Mouse (Mus musculus) leukemia stem cell, adult 10-12 weeks (primary cell): Measurements from ENCODE around the gene Zbtb41. TPM values are rescaled to one million over a fixed set of nuclear protein-coding genes. Genes with fewer than 3 reads are reported as not detected.

Experiments used
- polyA plus RNA-seq: library from polyadenylated mRNA; stranded (reverse); fragments of >175 nt; gene quantifications from 2 replicates; pipeline ENCODE4 v1.2.3, GENCODE M21; 2012; ENCODE audit warnings: low replicate concordance

Zbtb41 gene
- polyA plus RNA-seq: 0.12 and 0.48 TPM in 2 replicates

DNA sequence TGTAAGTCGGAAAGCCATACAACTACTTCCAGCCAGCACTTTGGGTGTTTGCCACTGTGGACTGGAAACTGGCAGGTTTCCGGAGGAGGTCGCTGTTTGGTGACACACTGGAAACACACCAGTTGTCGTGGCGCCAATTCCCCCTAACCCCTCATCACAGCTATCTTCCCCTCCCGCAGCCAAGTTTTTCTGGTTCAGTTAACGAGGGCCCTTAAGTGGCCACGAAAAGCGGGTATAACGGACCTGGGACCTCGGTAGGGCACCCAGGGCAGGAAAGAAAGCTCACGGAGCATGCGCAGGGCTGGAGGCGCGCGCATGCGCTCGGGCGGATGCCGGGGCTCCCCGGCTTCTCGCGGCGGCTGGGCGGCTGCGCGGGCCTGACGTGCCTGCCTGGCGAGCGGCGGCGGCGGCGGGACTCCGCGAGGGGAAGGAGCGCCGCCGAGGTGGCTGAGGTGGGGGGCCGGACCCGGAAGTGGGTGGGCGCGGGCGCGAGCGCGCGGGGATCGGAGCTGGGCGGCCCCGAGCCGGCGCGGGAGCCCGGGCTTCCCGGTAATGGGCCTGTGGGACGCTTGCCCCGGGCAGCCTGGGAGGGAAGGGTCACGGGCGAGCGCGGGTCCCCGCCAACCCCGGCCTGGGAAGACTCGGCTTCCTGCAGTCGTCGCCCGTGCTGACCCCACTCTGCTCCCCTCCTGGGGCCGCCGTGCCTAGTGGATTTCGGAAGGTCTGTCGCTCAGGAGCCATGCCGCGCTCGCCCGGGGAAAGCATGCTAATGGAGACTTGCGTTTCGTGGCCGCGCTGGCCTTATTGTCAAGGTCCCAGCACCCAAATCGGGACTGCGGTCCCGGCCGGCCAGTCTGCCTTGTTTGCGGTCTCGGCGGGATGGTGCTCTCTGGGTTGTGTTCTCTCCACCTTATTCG, at the start of gene Zbtb41:
Zbtb41 (plus strand) TSS at position 414 of the 917 bp plus-strand sequence.

DNA sequence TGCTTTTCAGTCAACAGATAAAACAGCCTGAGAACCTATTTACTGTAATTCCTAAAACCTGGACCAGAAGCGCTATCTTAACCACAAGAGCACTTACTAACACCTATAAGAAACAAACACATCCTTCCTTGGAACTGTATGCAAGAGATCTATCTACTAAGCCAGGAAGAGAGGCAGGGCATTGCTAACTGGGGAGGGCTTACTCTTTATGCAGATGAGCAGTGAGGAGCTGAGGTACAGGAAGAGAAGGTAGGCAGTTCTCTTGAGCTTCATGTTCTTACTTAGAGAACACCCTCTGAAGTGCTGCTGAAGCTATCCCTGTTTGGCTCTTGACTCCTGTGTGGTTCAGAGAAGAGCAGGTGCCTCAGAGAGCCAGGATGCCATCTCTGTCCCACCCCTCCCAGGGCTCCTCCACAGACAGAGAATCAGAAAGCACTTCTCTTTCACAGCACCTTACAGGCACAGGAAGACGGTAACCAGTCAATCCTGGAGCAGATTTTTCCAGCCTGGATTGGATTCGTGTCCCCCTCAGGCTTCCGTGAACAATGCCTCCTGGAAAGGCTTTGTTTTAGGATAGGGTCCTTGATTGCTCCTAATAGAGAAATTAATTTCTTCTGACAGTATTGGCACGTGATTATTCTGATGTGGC, 45.3 kb upstream of the Zbtb41 start, which contains the start of gene Crb1:
Crb1 (minus strand) TSS at position 463 of the 649 bp plus-strand sequence.

DNA sequence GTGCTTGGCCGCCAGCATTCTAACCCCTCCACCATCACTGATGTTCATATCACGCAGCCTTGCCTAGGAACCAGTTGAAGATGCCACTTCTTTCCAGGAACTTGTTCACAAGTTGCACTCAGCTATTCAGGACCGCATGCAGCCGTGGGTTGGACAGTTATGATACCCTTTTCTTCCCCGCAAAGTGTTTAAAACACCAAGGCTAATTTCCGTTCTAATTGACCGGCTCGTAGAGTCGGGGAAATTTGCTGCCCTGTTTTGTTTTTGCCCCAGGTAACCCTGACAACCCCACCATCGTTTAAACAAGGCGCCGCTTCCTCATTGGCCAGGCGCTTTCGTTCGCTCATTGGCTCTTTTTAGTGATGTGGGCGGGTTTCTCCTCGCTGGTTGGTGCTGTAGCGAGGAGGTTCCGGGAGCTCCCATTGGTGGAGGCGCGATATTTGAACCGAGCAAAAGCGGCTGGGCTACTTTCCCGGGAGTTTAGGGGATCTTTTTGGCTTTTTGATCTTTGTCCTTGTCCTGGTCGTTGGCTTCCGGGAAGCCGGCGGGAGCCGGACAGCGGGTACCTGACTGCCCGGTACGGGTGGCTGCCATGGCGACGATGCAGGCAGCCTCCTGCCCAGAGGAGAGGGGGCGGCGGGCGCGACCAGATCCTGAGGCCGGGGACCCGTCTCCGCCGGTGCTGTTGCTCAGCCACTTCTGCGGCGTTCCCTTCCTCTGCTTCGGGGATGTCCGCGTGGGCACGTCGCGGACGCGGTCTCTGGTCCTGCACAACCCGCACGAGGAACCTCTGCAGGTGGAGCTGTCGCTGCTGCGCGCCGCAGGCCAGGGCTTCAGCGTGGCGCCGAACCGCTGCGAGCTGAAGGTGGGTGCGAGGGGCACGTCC, 32.5 kb downstream of the Zbtb41 start, which contains the start of gene Aspm:
Aspm (plus strand) TSS at position 433 of the 886 bp plus-strand sequence.

DNA sequence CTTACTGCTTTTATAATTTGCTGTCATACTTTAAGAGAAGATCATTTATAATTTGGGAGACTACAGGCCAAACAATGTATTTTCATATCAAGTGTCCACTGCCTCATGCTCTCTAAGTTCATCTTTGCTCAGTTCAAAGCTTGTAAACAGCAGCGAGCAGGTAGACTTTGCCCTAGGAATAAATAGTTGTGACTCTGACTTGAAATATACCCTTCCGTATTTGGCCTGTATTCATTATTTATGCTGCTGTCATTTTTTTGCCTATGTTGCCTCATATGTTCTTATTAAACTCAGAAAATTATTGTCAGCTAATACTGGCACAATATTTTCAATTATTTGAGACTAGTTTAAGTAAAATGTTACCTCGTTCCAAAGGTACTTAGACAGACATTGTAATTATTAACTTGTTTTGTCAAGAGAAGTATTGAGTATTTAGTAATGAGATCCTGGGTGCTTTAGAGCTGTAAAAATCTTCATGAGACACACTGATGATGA, 79.2 kb downstream of the Zbtb41 start, which contains the start of gene F13b:
F13b (plus strand) TSS at position 445 of the 495 bp plus-strand sequence.

Other genes with a start within 250 kb of the Zbtb41 start
- gene Crb1, start 45.2 kb upstream of the Zbtb41 start, polyA plus RNA-seq: not detected in 2 replicates
- gene Aspm, start 32.5 kb downstream of the Zbtb41 start, polyA plus RNA-seq: 3.9 and 4.2 TPM in 2 replicates
- gene F13b, start 79.4 kb downstream of the Zbtb41 start, polyA plus RNA-seq: not detected in 2 replicates
- not detected in 2 replicates for gene Cfhr1, start 138.0 kb downstream of the Zbtb41 start, polyA plus RNA-seq